Mouse (Mus musculus) cerebellum, adult 9-11 months (tissue): ENCODE data around the gene Cenpp.

Experiments used
- DNase-seq: peaks from one replicate; pipeline ENCODE4 v3.0.0; 2022

Cenpp gene

GRCm38 (mm10) chr13:49652481-49653179 lies at the start of gene Cenpp, which contains the start of gene Nol8:
Gene Cenpp, minus strand, starts transcription at chr13:49652785.
Gene Nol8, plus strand, starts transcription at chr13:49653078.
- peak; percentile 99 for DNase-seq

- no peak for DNase-seq
These were observed 38.5 kb upstream of the Cenpp start for GRCm38 (mm10) chr13:49691056-49691455.

DNA sequence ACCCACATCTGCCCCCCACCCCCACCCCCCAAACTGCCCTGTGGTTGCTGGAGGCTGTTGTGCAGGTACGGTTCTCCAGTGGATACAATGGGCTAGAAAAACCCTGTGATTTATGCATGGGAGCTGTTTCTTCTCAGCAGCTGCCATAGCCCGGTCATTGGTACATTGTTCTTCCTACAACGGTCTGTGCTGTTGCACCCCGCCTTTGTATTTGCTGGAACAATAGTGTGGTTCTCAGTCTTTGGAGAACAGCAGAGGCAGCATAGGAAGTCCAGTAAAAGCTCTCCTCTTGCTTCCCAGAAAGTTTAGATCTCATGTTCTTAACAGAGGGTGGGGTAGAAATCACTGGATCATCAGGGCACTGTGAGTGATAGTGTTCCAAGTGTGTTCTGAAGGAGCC lies 31.7 kb upstream of the Cenpp start:
- DNase-seq = no peak

DNA sequence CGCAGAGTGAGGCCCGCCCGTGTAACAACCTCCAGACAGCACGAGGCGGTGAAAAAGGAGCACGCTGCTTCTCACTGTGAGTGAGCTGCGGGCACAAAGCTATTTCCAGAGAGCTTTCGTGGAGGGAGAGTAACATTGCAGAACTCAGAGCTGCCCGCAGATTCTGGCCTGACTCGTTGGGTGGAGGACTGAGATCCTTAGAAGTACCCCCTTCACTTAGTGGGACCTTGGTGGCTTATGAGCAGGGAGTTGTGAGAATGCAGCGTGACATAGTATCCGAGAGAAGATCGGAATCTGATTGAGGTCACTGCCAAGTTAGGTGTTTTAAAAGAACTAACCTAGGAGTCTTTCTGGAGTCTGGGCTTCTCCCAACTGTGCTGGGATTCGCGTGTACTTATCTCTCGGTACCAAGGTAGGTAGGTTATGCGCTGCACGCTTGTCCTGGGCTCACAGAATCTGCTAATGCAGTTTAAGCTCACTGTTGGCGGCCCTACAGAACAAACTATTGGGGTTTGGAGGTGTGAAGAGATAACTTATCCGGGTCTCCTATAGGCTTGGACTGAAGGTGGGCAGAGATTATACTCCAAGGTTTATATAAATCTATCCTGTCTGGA lies 29.8 kb upstream of the Cenpp start:
- DNase-seq = no peak

DNA sequence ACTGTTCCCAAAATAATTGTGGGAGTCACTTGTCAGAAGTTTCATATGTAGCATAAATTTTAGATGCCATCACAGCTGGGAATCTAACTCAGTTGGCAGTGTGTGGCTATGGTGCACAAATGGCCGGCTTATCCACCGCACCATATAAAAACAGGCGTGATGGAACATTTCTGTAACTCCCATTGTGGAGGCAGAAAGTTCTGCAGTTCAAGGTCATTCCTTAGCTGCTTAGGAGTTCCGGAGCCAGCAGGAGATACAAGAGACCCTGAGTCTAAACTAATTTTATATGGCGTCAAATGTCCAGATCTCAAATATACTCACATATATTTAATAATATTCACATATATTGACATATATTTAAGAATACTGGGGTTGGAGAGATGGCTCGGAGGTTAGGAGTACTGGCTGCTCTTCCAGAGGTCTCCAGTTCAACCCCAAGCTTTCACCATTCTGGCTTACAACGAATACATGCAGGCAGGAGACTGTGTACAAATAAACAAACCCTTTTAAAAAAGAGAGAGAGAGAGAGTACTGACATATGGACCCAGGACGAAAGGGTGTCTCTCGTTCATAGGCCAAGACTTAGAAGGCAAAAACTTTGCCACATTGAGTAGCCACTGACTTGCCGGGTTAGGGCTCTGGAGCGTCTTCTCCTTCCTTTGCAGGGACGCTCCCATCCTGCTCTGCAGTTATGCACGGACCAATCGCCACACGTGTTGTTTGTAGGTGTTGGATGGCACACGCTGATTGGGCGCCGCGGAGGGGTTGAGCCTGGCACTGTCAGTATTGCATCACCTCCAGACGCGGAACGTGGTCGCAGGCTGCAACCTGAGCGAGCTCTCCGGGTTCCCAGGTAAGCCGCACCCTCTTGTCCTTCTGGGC lies 29.0 kb upstream of the Cenpp start, which contains the start of gene Iars:
TSS of gene Iars (plus strand) at position 750 of the 882 bp plus-strand sequence.
- peak; percentile 99 for DNase-seq

GRCm38 (mm10) chr13:49677793-49678192 lies 25.2 kb upstream of the Cenpp start:
- no peak for DNase-seq

GRCm38 (mm10) chr13:49653180-49653541 lies 576 bp upstream of the Cenpp start:
- DNase-seq = no peak

- DNase-seq = no peak
These were observed 719 bp downstream of the Cenpp start for GRCm38 (mm10) chr13:49651781-49652351.

- peak; percentile 23 for DNase-seq
These were observed 1.4 kb downstream of the Cenpp start for GRCm38 (mm10) chr13:49651136-49651535.

- no peak for DNase-seq
These were observed 6.6 kb downstream of the Cenpp start for GRCm38 (mm10) chr13:49646019-49646418.

GRCm38 (mm10) chr13:49644731-49645529 lies 7.7 kb downstream of the Cenpp start:
- no peak for DNase-seq

GRCm38 (mm10) chr13:49643669-49644362 lies 8.8 kb downstream of the Cenpp start:
- DNase-seq = no peak

DNA sequence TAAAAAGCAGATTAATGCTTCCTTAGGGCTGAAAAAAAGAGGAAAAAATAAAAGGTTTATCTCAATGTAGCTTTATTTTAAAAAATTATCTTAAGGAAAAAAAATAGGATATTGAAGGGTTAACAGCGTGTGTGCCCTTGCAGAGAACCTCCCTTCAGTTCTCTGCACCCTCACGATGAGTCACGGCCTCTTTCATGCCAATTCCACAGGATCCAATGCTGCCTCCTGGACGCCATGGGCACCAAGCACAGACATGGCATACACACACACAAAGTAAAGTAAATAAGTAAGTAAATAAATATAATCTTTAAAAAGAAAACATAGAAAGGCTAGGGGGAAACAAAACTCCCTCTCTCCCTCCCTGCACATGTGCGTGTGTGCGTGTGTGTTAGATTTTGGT lies 9.9 kb downstream of the Cenpp start:
- DNase-seq = no peak

DNA sequence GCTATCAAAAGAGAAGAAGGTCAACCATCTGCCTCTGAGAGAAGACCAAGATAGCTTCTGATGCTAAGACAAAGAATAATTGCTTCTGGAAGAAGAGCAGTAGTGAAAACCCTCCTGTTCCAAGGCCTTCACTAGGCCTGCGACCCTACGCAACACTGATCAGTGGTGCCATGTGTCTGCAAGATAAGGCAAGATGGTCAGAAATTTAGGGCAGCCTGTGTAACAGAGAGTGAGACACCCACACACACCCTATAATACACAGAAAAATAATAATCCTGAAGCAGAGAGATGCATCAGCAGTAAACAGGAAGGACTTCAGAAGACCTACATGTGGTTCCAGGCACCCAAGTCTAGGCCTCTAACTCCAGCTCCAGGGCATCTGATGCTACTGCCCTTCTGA lies 12.6 kb downstream of the Cenpp start:
- DNase-seq = no peak

DNA sequence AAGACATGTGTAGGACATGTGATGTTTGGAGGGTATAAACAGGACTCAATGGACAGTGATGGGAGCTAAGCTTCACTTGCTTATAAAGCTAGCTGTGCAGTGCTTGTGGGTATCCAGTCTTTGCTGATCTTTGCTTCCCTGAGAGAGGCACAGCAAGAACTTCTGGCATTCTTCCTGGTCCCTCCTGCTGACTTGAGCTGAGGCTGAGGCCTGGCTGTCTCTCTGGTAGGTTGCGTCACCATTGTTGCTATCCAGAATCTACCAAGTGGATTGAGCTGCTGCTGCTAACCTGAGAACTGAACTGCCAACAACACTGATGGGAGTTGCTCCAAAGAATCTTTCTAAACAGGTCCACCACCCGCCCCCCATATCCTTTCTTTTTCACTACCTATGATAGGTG lies 23.5 kb downstream of the Cenpp start:
- DNase-seq = no peak

DNA sequence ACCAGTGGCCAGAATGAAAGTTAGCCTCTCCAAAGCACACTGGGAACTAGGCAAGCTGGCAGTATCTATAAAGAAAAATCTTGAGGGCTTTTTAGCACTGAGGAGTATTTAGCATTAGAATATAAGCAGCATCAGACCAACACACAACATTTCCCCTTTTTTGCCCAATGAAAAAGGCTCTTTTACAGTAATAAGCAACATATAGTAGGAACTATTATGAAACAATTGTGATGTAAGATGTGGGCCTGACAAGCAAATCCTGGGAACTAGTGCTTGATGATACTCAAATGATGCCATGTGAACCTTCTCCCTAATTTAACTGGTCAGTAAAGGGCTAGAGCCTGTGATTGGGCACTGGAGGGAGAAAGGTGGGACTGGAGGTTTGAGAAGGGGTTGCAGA lies 24.4 kb downstream of the Cenpp start:
- no peak for DNase-seq

DNA sequence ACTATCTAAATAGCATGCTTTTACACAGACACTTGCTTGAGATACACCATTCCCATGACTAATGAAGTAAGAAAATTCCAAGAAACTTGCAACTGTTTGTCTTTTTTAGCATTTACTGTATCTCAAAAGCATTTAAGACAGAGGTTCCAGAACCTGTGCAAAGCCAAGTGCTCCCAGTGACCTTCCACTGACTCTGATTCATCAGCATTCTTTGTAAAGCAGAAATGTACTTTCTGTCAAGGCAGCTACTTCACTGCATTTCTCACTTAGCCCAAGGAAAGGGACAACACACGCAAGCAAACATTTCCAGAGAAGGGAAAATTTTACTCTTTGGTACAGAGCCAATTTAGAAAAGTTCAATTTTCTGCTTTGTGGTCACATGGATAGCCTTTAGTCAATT lies 29.4 kb downstream of the Cenpp start:
- no peak for DNase-seq

DNA sequence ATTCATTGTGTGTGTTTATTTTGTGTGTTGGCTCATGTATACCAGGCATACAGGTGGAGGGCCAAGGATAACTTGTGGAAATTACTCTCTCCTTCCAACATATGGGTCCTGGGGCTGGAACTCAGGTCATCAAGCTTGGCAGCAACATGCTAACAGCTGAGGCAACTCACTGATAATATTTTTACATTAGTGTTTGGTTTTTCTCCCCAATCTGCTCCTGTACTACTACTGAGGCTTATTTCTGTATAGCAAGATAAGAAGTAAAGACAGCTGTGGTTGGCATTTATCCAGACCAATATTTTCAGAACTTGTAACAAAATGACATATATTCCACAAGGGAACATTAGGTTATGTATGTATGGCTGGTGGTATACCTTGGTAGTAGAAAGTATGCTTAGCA lies 34.2 kb downstream of the Cenpp start:
- DNase-seq = no peak

DNA sequence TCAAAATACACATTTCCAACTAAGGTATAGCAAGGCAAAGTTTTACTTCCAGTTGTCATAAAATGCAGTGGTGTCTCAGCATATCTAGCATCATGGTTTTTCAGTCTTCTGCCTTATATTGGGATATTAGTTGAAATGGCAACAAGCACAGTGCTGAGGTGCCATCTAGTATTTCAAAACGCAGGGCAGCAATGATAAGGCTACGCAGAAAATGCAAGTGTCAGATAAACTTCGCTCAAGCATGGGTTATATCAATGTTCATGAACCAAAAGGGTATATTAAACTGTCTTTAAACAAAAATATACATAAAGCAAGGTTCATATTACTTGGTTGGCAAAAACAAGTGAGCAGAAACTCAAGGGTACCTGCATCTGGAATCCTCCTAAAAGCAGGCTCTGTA lies 35.6 kb downstream of the Cenpp start:
- no peak for DNase-seq

DNA sequence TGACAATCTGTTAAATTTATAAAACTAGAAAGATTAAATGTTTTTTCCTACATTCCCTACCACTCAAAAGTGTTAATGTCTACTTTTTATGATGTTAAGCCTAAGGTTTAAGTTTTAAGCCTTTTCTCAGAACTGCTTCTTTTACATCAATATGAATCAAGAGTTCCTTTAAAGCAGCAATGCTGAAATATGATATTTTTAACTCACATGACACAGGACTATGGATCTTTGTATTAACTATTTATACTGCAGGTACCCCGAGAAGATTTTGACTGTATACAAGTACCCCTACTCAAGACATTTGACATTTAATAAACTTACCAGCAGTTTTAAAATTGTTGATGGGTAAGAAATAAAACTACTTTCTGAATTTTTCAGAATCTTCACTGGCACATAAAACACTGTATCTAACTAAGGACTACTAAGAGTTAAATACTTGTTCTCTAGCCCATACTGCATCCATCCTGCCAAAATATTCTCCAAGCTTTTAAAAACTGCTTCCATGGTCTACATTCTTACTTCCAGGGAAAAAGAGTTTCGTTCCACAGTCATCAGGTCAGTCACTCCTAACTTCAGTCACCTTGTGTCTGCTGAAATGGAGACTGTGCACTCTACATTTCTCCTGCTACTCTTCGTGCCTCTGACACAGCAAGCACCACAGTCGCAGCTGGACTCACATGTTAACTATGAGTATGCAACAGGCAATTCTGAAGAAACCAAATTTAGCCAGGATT lies 43.8 kb downstream of the Cenpp start:
- no peak for DNase-seq

DNA sequence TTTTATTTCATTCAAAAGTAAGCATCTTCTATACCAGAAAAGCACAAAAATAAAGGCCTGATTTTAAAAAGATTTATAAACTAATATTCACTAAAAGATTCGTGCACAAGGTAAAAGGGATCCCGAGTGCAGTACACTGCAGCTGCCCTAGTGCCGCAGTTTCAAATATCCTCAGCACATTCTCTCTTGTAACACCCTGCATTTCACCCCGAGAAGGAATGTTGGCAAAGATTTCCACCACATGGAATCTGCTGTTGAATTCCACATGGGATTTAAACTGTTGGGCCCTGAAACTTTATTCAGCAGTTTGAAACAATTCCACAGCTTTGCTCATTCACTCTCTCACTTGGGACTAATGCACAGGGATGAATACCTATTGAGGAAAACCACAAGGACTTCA lies 44.9 kb downstream of the Cenpp start, which contains the start of gene Ogn:
TSS of gene Ogn (plus strand) at position 333 of the 400 bp plus-strand sequence.
- no peak for DNase-seq
